Mouse (Mus musculus): ENCODE results near the gene Ptprj. TPM values are rescaled to one million over a fixed set of nuclear protein-coding genes. Genes with fewer than 3 reads are reported as not detected.

Gene Ptprj
- polyA plus RNA-seq, 1 experiment from 2014 or later = 3.5 TPM

DNA sequence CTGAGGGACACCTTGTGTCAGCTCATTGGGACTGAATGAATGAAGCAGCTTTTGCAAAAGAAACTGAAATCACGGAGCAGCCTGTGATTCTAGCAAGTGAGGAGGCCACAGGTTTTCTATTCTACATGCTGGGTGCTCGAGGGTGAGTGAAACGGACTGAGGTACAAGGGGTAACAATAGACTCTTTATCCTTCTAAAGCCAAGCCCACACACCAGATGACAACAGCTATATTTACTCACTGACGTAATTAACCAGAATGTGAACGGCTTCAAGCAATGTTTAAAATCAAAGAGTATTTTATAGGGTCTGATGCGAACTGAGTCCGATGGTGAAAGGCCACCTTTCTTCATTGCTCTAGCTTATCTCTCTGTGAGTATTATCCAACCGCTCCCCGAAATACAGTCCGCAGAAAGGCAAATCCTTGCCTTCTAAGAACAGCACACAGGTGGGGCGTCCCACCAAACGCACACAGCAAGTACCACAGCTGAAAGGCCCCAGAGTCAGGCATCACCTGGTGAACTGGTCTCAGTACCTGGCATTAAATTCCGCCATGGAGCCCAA is 99.6 kb downstream of the Ptprj start:
- H3K27me3 ChIP-seq (replicated peaks; ENCODE audit: control insufficient read depth, insufficient read depth, low read length) = no peaks in the 10 kb centered on the region
- H3K9me3 ChIP-seq (replicated peaks; ENCODE audit: control insufficient read depth, low read length) = no peaks in the 10 kb centered on the region
- WGBS = 65% methylated on average over 13 of the region's 13 CpGs
- H3K4me2 ChIP-seq (ENCODE audit: low read length) = no peak overlapping the region
- no peak overlapping the region for H3K9ac ChIP-seq (ENCODE audit: low read length)
- no peak for ATAC-seq
- no peak for DNase-seq (ENCODE audit: low spot score)
- H3K4me3 ChIP-seq (ENCODE audit: low read depth, low read length) = no peak overlapping the region
- no peaks in the 10 kb centered on the region for H3K36me3 ChIP-seq (ENCODE audit: control insufficient read depth, insufficient read depth, low read length)
- H3K4me1 ChIP-seq (ENCODE audit: control insufficient read depth, insufficient read depth, low read length) = no peaks in the 10 kb centered on the region
- no peak overlapping the region for H3K27ac ChIP-seq (ENCODE audit: low read depth, low read length)

DNA sequence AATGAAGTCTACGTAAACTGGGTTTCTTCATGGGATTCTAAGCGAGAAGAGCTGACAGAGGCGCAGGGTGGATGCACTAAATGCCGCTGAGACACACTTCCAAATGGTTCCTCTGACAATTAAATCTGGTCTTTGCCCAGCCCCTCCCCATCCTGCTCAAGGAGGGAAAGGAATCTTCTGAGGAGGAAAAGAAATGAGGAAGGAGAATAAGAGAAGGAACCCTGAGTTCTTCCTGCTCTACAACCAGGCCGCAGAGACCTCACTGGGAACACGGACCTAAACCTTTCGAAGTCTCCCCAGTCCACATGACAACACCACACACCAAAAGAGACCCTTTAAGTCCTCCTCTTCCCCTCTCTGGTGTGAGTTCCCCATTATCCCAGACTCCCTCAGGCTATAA is 101.9 kb downstream of the Ptprj start:
- no peak for ATAC-seq
- Histone ChIP-seq H3K27me3 (replicated peaks; ENCODE audit: control insufficient read depth, insufficient read depth, low read length) (no peaks in the 10 kb centered on the region), H3K4me2 (ENCODE audit: low read length) (no peak overlapping the region), H3K9me3 (replicated peaks; ENCODE audit: control insufficient read depth, low read length) (no peaks in the 10 kb centered on the region), H3K4me1 (ENCODE audit: control insufficient read depth, insufficient read depth, low read length) (no peaks in the 10 kb centered on the region), H3K27ac (ENCODE audit: low read depth, low read length) (no peak overlapping the region), H3K36me3 (ENCODE audit: control insufficient read depth, insufficient read depth, low read length) (no peaks in the 10 kb centered on the region), H3K9ac (ENCODE audit: low read length) (no peak overlapping the region), H3K4me3 (ENCODE audit: low read depth, low read length) (no peak overlapping the region)
- DNase-seq (ENCODE audit: low spot score) = no peak
- WGBS = 82% methylated on average over 7 of the region's 7 CpGs

GRCm38 (mm10) chr2:90477617-90478016 is 102.8 kb downstream of the Ptprj start:
- Histone ChIP-seq H3K27me3 (replicated peaks; ENCODE audit: control insufficient read depth, insufficient read depth, low read length) (no peaks in the 10 kb centered on the region), H3K9ac (ENCODE audit: low read length) (no peak overlapping the region), H3K9me3 (replicated peaks; ENCODE audit: control insufficient read depth, low read length) (no peaks in the 10 kb centered on the region), H3K4me1 (ENCODE audit: control insufficient read depth, insufficient read depth, low read length) (no peaks in the 10 kb centered on the region), H3K36me3 (ENCODE audit: control insufficient read depth, insufficient read depth, low read length) (no peaks in the 10 kb centered on the region), H3K4me3 (ENCODE audit: low read depth, low read length) (no peak overlapping the region), H3K27ac (ENCODE audit: low read depth, low read length) (no peak overlapping the region), H3K4me2 (ENCODE audit: low read length) (no peak overlapping the region)
- DNase-seq (ENCODE audit: low spot score) (no peak), ATAC-seq (no peak)
- 38% methylated on average over 8 of the region's 8 CpGs for WGBS

DNA sequence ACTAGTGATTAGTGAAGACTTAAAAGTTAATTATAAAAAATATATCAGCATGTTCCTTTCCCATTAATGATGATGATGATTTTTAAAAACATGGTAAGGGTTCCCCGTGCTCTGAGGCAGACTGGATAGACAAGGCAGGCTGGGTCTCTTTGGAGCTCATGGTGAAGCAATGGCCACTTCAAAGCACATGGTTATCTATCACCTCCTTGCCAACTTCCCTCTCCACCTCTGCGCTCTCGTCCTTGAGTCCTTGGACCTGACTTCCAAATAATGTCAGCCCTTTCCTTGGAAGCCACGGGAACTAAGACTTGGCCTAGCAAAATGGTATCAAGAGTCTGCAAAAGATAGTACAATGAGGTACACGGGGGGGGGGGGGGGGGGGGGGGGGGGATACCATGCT is 103.7 kb downstream of the Ptprj start:
- Histone ChIP-seq H3K27ac (ENCODE audit: low read depth, low read length) (no peak overlapping the region), H3K4me2 (ENCODE audit: low read length) (no peak overlapping the region), H3K4me3 (ENCODE audit: low read depth, low read length) (no peak overlapping the region), H3K9ac (ENCODE audit: low read length) (no peak overlapping the region), H3K4me1 (ENCODE audit: control insufficient read depth, insufficient read depth, low read length) (no peaks in the 10 kb centered on the region), H3K27me3 (replicated peaks; ENCODE audit: control insufficient read depth, insufficient read depth, low read length) (no peaks in the 10 kb centered on the region), H3K36me3 (ENCODE audit: control insufficient read depth, insufficient read depth, low read length) (no peaks in the 10 kb centered on the region), H3K9me3 (replicated peaks; ENCODE audit: control insufficient read depth, low read length) (no peaks in the 10 kb centered on the region)
- ATAC-seq (no peak), DNase-seq (ENCODE audit: low spot score) (no peak)
- WGBS = 76% methylated on average over 4 of the region's 5 CpGs

DNA sequence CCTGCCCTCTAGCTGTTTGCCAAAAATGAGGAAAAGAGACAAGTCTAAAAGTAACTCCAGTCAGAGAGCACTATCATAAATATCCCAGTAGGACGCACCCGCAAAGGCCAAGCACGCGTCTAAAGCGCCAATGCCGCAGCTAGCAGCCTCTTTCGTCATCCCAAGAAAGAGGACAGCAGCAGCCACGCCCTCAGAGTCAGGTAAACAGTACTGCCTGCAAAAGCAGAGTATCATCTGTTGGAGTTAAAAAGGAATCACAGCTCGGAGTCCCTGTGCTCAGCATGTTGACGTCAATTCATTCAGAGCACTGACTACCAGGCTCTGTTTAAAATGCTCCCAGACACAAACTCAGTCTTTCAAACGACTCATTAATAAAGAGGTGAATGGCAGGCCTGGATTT is 104.1 kb downstream of the Ptprj start:
- ATAC-seq (no peak), DNase-seq (ENCODE audit: low spot score) (no peak)
- no peaks in the 10 kb centered on the region for H3K9me3 ChIP-seq (replicated peaks; ENCODE audit: control insufficient read depth, low read length)
- H3K27ac ChIP-seq (ENCODE audit: low read depth, low read length) = no peak overlapping the region
- WGBS = 80% methylated on average over 11 of the region's 11 CpGs
- H3K4me2 ChIP-seq (ENCODE audit: low read length) = no peak overlapping the region
- H3K36me3 ChIP-seq (ENCODE audit: control insufficient read depth, insufficient read depth, low read length) = no peaks in the 10 kb centered on the region
- H3K27me3 ChIP-seq (replicated peaks; ENCODE audit: control insufficient read depth, insufficient read depth, low read length) = no peaks in the 10 kb centered on the region
- no peak overlapping the region for H3K9ac ChIP-seq (ENCODE audit: low read length)
- H3K4me1 ChIP-seq (ENCODE audit: control insufficient read depth, insufficient read depth, low read length) = no peaks in the 10 kb centered on the region
- H3K4me3 ChIP-seq (ENCODE audit: low read depth, low read length) = no peak overlapping the region

DNA sequence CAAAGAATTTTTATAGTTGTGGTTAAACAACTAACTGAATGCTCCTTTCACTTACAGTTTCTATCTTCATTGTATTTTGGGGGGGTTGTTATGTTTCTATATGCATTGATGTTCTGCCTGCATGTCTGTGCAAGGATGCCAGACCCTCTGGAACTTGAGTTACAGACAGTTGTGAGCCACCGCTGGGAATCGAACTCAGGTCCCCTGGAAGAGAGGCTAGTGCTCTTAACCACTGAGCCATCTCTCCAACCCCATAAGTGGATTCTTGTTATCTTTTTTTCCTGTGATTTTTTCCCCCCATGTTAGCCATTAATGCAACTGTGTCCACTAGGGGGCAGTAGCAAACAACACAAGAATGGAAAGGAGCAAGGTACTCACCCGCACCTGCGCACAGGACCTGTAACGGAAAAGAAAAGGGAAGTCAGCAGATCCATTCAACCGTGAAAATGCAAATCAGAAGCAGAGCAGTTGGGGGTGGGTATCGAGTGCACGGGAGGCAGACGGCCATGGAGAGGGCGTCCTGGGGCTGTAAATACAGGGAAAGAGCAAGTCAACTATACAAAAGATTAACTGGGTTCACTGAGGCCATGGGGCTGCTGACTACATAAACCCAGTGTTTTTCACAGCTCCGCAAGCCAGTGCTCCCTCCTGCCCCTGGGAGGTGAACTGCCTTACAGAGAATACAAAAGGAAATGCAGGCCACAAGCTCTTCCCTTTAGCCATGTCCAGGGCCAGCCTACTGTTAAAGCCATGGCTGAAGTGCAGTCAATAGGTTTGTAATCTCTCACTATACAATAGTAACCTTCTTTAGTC is 105.6 kb downstream of the Ptprj start:
- H3K27ac ChIP-seq (ENCODE audit: low read depth, low read length) = peak overlapping the region; percentile 52; the same call in 1 of the 2 replicates
- H3K36me3 ChIP-seq (ENCODE audit: control insufficient read depth, insufficient read depth, low read length) = no peaks in the 10 kb centered on the region
- ATAC-seq (peak; percentile 93), DNase-seq (ENCODE audit: low spot score) (peak; percentile 96)
- H3K9ac ChIP-seq (ENCODE audit: low read length) = peak overlapping the region; percentile 47
- no peaks in the 10 kb centered on the region for H3K27me3 ChIP-seq (replicated peaks; ENCODE audit: control insufficient read depth, insufficient read depth, low read length)
- WGBS = 3% methylated on average over 11 of the region's 11 CpGs
- H3K4me2 ChIP-seq (ENCODE audit: low read length) = peak overlapping the region; percentile 40
- no peaks in the 10 kb centered on the region for H3K4me1 ChIP-seq (ENCODE audit: control insufficient read depth, insufficient read depth, low read length)
- peak overlapping the region; percentile 20 for H3K4me3 ChIP-seq (ENCODE audit: low read depth, low read length)
- H3K9me3 ChIP-seq (replicated peaks; ENCODE audit: control insufficient read depth, low read length) = no peaks in the 10 kb centered on the region

GRCm38 (mm10) chr2:90472701-90473100 is 107.7 kb downstream of the Ptprj start:
- H3K4me3 ChIP-seq (ENCODE audit: low read depth, low read length) = no peak overlapping the region
- ATAC-seq (no peak), DNase-seq (ENCODE audit: low spot score) (no peak)
- H3K27me3 ChIP-seq (replicated peaks; ENCODE audit: control insufficient read depth, insufficient read depth, low read length) = no peaks in the 10 kb centered on the region
- no peak overlapping the region for H3K27ac ChIP-seq (ENCODE audit: low read depth, low read length)
- WGBS = 86% methylated on average over 4 of the region's 4 CpGs
- H3K4me2 ChIP-seq (ENCODE audit: low read length) = no peak overlapping the region
- H3K4me1 ChIP-seq (ENCODE audit: control insufficient read depth, insufficient read depth, low read length) = no peaks in the 10 kb centered on the region
- H3K9ac ChIP-seq (ENCODE audit: low read length) = no peak overlapping the region
- no peaks in the 10 kb centered on the region for H3K9me3 ChIP-seq (replicated peaks; ENCODE audit: control insufficient read depth, low read length)
- no peaks in the 10 kb centered on the region for H3K36me3 ChIP-seq (ENCODE audit: control insufficient read depth, insufficient read depth, low read length)

GRCm38 (mm10) chr2:90470122-90470521 is 110.3 kb downstream of the Ptprj start:
- 45% methylated on average over 6 of the region's 6 CpGs for WGBS
- H3K27me3 ChIP-seq (replicated peaks; ENCODE audit: control insufficient read depth, insufficient read depth, low read length) = no peaks in the 10 kb centered on the region
- ATAC-seq = no peak
- H3K4me1 ChIP-seq (ENCODE audit: control insufficient read depth, insufficient read depth, low read length) = no peaks in the 10 kb centered on the region
- H3K27ac ChIP-seq (ENCODE audit: low read depth, low read length) = no peak overlapping the region
- no peaks in the 10 kb centered on the region for H3K9me3 ChIP-seq (replicated peaks; ENCODE audit: control insufficient read depth, low read length)
- H3K4me3 ChIP-seq (ENCODE audit: low read depth, low read length) = no peak overlapping the region
- no peak for DNase-seq (ENCODE audit: low spot score)
- H3K4me2 ChIP-seq (ENCODE audit: low read length) = no peak overlapping the region
- no peak overlapping the region for H3K9ac ChIP-seq (ENCODE audit: low read length)
- H3K36me3 ChIP-seq (ENCODE audit: control insufficient read depth, insufficient read depth, low read length) = no peaks in the 10 kb centered on the region

GRCm38 (mm10) chr2:90466480-90466879 is 114.0 kb downstream of the Ptprj start:
- DNase-seq (ENCODE audit: low spot score) = no peak
- H3K9ac ChIP-seq (ENCODE audit: low read length) = no peak overlapping the region
- WGBS = 76% methylated on average over 7 of the region's 7 CpGs

More at GRCm38 (mm10) chr2:90466480-90466879, 114.0 kb downstream of the Ptprj start:
- Histone ChIP-seq H3K36me3 (ENCODE audit: control insufficient read depth, insufficient read depth, low read length) (no peaks in the 10 kb centered on the region; the same call in 1 of the 2 replicates), H3K9me3 (replicated peaks; ENCODE audit: control insufficient read depth, low read length) (no peaks in the 10 kb centered on the region), H3K27ac (ENCODE audit: low read depth, low read length) (no peak overlapping the region), H3K4me2 (ENCODE audit: low read length) (no peak overlapping the region), H3K4me3 (ENCODE audit: low read depth, low read length) (no peak overlapping the region), H3K27me3 (replicated peaks; ENCODE audit: control insufficient read depth, insufficient read depth, low read length) (no peaks in the 10 kb centered on the region), H3K4me1 (ENCODE audit: control insufficient read depth, insufficient read depth, low read length) (no peaks in the 10 kb centered on the region)
- ATAC-seq = no peak
